Mouse (Mus musculus): ENCODE results near the gene Ncln.

DNA sequence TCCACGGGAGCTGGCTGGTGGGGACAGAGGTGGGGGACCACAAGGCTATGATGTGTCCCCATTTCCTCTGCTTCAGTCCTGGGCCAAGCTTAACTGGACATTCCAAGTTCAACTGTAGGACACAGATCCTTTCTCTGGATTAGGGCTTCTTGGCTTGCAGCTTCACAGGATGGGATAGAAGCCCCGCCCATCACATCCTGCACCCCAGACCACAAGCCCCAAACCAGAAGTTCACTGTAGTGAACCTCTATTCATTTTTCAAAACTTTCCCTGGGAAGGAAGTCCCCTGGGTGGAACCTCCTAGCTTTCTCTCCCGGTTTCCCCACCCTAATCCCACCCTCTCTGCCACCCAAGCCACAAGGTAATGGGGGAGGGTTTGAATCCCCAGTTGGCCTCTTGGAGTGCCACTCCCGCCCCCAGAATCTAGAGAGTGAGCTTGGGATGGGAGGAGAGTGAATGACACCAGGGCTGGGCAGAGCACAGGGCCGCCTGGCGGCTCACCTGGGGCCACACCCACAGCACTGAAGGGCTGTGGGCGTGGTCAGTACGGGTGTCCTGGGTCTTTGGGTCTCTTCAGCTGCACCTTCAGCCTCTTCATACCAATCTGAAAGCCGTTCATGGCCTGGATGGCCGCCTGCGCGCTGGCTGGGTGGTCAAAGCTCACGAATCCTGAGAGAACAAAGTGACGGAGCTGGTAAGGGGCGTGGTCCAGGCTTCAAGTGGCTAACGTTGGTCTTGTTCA, 34.3 kb downstream of the Ncln start:
- TF ChIP-seq CTCF (IDR thresholded peaks at IDR 0.05; ENCODE audit: low read depth, low read length) (no peak), POLR2A (IDR thresholded peaks at IDR 0.05; ENCODE audit: insufficient read depth, low read length) (no peak)
